Mouse (Mus musculus) E14TG2a.4 (cell line): ENCODE results near the gene Mllt11.

Source experiments
- CTCF ChIP-seq: conservative IDR thresholded peaks from 2 replicates; pipeline ENCODE4 v1.5.1; 2014; ENCODE audit warnings: low read length
- NANOG ChIP-seq: IDR thresholded peaks from 2 replicates; pipeline ENCODE4 v1.6.1; 2014; ENCODE audit warnings: borderline replicate concordance, low read length, mixed read lengths
- POU5F1 ChIP-seq: IDR thresholded peaks from 2 replicates; pipeline ENCODE4 v1.6.1; 2014; ENCODE audit warnings: low read length, borderline replicate concordance

GRCm38 (mm10) chr3:95217255-95218134, 14.5 kb downstream of the Mllt11 start, which contains the start of gene Gabpb2:
- TF ChIP-seq CTCF (peak; percentile 55), NANOG (no peak), POU5F1 (peak; percentile 86)
